Mouse (Mus musculus): Measurements from ENCODE around the gene Mxi1.

The Mxi1 gene

GRCm38 (mm10) chr19:53320264-53321110, 10.2 kb downstream of the Mxi1 start:
- in situ Hi-C loops (cut with MboI, MseI) = no loop called here

GRCm38 (mm10) chr19:53321273-53321672, 11.0 kb downstream of the Mxi1 start:
- in situ Hi-C loops (cut with MboI, MseI) = no loop called here

- in situ Hi-C loops (cut with MboI, MseI) = no loop called here
These were observed 12.2 kb downstream of the Mxi1 start for GRCm38 (mm10) chr19:53322438-53323048.

- in situ Hi-C loops (cut with MboI, MseI) = loop anchor here (5.0 kb wide), 2 partner anchors 53 to 78 kb away; no protein-coding TSS in a partner anchor
These were observed 14.5 kb downstream of the Mxi1 start for GRCm38 (mm10) chr19:53324866-53325265.

GRCm38 (mm10) chr19:53325578-53326295, 15.4 kb downstream of the Mxi1 start:
- in situ Hi-C loops (cut with MboI, MseI) = loop anchor here (5.0 kb wide), 2 partner anchors 53 to 78 kb away; no protein-coding TSS in a partner anchor

- in situ Hi-C loops (cut with MboI, MseI) = loop anchor here (5.0 kb wide), 2 partner anchors 56 to 81 kb away; no protein-coding TSS in a partner anchor
These were observed 17.8 kb downstream of the Mxi1 start for GRCm38 (mm10) chr19:53328116-53328515.

- in situ Hi-C loops (cut with MboI, MseI) = loop anchor here (5.0 kb wide), 2 partner anchors 57 to 82 kb away; no protein-coding TSS in a partner anchor
These were observed 19.1 kb downstream of the Mxi1 start for GRCm38 (mm10) chr19:53329221-53329991.

- in situ Hi-C loops (cut with MboI, MseI) = loop anchor here (5.0 kb wide), 2 partner anchors 58 to 83 kb away; no protein-coding TSS in a partner anchor
These were observed 19.7 kb downstream of the Mxi1 start for GRCm38 (mm10) chr19:53329992-53330381.

- in situ Hi-C loops (cut with MboI, MseI) = no loop called here
These were observed 21.7 kb downstream of the Mxi1 start for GRCm38 (mm10) chr19:53331882-53332500.

- in situ Hi-C loops (cut with MboI, MseI) = no loop called here
These were observed 23.4 kb downstream of the Mxi1 start for GRCm38 (mm10) chr19:53333730-53334129.

GRCm38 (mm10) chr19:53335241-53335640, 24.9 kb downstream of the Mxi1 start:
- in situ Hi-C loops (cut with MboI, MseI) = no loop called here

- in situ Hi-C loops (cut with MboI, MseI) = no loop called here
These were observed 30.1 kb downstream of the Mxi1 start for GRCm38 (mm10) chr19:53340423-53340822.

- in situ Hi-C loops (cut with MboI, MseI) = no loop called here
These were observed 33.0 kb downstream of the Mxi1 start for GRCm38 (mm10) chr19:53343174-53343881.

- in situ Hi-C loops (cut with MboI, MseI) = no loop called here
These were observed 33.7 kb downstream of the Mxi1 start for GRCm38 (mm10) chr19:53344062-53344461.

- in situ Hi-C loops (cut with MboI, MseI) = no loop called here
These were observed 35.4 kb downstream of the Mxi1 start for GRCm38 (mm10) chr19:53345766-53346165.

GRCm38 (mm10) chr19:53353864-53354263, 43.5 kb downstream of the Mxi1 start:
- in situ Hi-C loops (cut with MboI, MseI) = no loop called here

GRCm38 (mm10) chr19:53354271-53355000, 44.1 kb downstream of the Mxi1 start:
- in situ Hi-C loops (cut with MboI, MseI) = no loop called here

- in situ Hi-C loops (cut with MboI, MseI) = loop anchor here in 1 of 2 experiments (5.0 kb wide), 1 partner anchor 108 kb away; no protein-coding TSS in a partner anchor
These were observed 44.7 kb downstream of the Mxi1 start for GRCm38 (mm10) chr19:53355065-53355464.

Measured in T-helper 17 cell (primary cell).